Mouse (Mus musculus) midbrain, embryonic 15.5 days (tissue): Measurements from ENCODE around the gene Cbx8. TPM values are rescaled to one million over a fixed set of nuclear protein-coding genes. Genes with fewer than 3 reads are reported as not detected.

Experiments used
- ATAC-seq: fragments of 200-750 bp; cut with Nextera tagmentation; replicated peaks from 2 replicates; pipeline ENCODE4 v1.8.0; 2017; ENCODE audit warnings: moderate TSS enrichment
- H3K27ac ChIP-seq: fragments of 300-500 bp; sonication (generic); 2 replicates; pipeline ENCODE4 v1.5.1; 2015; ENCODE audit warnings: mild to moderate bottlenecking, inconsistent platforms
- H3K27me3 ChIP-seq: fragments of 300-500 bp; sonication (generic); replicated peaks from 2 replicates; pipeline ENCODE4 v1.6.1; 2015; ENCODE audit warnings: inconsistent platforms
- H3K36me3 ChIP-seq: fragments of 300-500 bp; sonication (generic); replicated peaks from 2 replicates; pipeline ENCODE4 v1.6.1; 2015; ENCODE audit warnings: inconsistent platforms
- H3K4me1 ChIP-seq: fragments of 300-500 bp; sonication (generic); 2 replicates; pipeline ENCODE4 v1.6.1; 2015; ENCODE audit warnings: inconsistent platforms
- H3K4me2 ChIP-seq: fragments of 300-500 bp; sonication (generic); 2 replicates; pipeline ENCODE4 v1.6.1; 2015; ENCODE audit warnings: inconsistent platforms, mild to moderate bottlenecking, moderate library complexity
- H3K4me3 ChIP-seq: fragments of 300-500 bp; sonication (generic); 2 replicates; pipeline ENCODE4 v1.5.1; 2015; ENCODE audit warnings: mild to moderate bottlenecking, inconsistent platforms
- H3K9ac ChIP-seq: fragments of 300-500 bp; sonication (generic); 2 replicates; pipeline ENCODE4 v1.6.1; 2015; ENCODE audit warnings: mild to moderate bottlenecking, inconsistent platforms
- H3K9me3 ChIP-seq: fragments of 300-500 bp; sonication (generic); 2 replicates; pipeline ENCODE4 v1.6.1; 2016; ENCODE audit warnings: inconsistent platforms
- WGBS: fragments of 180-500 bp; shearing (Covaris S2); methylation state at CpG from one replicate; pipeline ENCODE4 v1.1.7; 2015; ENCODE audit warnings: mixed read lengths; 5-methylcytosine and 5-hydroxymethylcytosine counted together
- polyA plus RNA-seq: library from polyadenylated mRNA; unstranded; fragments of >200 nt; fragmentation: Nextera tagmentation; extraction: Ambion mirVana; gene quantifications from 2 replicates; pipeline ENCODE4 v1.2.1, GENCODE M21; 2015

Cbx8 gene
- 9.6 and 9.7 TPM in 2 replicates for polyA plus RNA-seq

DNA sequence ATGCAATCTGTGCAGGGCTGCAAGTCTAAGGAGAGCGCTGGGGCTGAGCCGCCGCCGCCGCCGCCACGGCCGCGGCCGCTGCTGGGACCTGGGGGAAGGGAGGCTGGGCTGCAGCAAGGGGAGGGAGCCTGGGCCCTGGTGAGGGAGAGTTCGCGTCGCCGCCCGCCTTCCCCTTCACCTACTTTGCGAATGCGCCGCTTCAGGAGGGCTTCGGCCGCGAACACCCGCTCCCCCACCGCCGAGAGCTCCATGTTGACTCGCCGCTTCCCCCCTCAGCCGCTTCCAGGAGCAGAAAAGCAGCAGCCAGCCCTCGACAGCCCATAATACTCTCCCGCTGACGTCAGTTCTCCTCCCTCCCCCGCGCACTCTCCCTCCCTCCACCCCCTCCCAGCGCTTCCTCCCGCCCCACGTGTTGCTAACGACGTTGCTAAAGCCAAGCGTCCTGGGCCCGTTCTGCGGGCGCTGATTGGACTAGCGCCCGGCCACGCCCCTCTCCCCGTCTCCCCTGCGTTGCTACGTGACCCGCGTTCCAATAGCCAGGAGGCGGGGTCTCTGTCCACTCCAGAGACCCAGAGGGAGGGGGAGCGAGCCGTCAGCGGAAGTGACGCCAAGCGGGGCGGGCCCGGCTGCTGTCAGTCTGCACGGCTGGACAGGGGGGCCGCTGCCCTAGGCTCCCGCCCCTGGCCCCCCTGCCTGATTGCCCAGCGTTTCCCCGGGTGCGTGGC is at the start of gene Cbx8:
Gene Cbx8, minus strand, starts transcription at position 370 of the 725 bp plus-strand sequence.
- Histone ChIP-seq H3K27me3 (peaks cover 70% of the 10 kb centered on the region), H3K4me3 (peak within 1 kb of the TSS; percentile 79), H3K4me1 (peaks cover 64% of the 10 kb centered on the region), H3K9ac (peak within 1 kb of the TSS; percentile 91), H3K27ac (peak within 1 kb of the TSS; percentile 96), H3K9me3 (no peaks in the 10 kb centered on the region), H3K36me3 (peaks cover 5% of the 10 kb centered on the region), H3K4me2 (peak within 1 kb of the TSS; percentile 90)
- whole genome bisulfite sequencing = under 1% methylated on average over 63 of the region's 63 CpGs
- peak; percentile 93 for ATAC-seq

DNA sequence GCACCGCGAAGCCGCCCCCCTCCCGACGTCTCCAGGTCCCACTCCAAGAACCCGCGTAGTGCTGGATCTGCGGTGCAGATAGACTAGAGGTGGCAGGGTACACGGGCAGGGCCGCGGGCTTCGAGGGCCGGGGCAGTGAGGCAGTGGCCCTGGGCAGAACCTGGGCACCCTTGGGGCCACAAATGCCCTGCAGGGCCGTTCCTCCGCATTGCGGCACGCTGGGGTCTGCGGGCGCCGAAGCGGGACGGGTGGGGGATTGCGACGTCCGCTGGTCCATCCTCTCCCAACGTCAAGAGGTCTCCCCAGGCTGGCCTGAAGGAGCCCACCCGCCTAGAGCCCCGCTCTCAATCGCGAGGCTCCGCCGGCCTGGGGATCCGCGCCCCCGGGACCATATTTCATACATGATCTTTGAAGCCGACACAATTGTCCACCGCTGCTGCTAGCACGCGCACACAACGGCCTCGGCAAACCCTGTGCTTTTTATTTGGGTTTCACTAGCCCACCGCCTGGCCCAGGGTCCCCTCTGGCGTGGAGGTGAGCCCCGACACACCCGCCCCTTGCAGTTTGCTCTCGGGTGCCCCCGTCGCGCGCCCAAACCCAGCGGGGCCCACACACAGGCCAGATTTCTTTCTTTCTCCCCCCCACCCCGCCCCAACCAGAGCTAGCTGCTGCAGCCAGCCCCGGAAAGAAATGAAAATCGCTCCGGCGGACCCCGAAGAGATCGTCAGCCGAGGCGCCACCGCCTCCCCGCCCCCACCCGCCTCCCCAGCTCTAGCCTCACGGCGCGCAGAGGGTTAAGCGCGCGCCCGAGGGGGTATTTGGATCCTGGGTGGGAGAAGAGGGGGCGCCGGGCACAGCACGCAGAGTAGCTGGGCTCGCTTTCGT is 49.5 kb upstream of the Cbx8 start:
- Histone ChIP-seq H3K9ac (peak overlapping the region; percentile 60), H3K27ac (peak overlapping the region; percentile 46; the same call in 1 of the 2 replicates), H3K9me3 (no peaks in the 10 kb centered on the region), H3K4me3 (peak overlapping the region; percentile 47), H3K4me1 (peaks cover 43% of the 10 kb centered on the region), H3K4me2 (peak overlapping the region; percentile 95), H3K27me3 (peaks cover 28% of the 10 kb centered on the region), H3K36me3 (no peaks in the 10 kb centered on the region)
- under 1% methylated on average over 75 of the region's 75 CpGs for WGBS
- no peak for ATAC-seq

DNA sequence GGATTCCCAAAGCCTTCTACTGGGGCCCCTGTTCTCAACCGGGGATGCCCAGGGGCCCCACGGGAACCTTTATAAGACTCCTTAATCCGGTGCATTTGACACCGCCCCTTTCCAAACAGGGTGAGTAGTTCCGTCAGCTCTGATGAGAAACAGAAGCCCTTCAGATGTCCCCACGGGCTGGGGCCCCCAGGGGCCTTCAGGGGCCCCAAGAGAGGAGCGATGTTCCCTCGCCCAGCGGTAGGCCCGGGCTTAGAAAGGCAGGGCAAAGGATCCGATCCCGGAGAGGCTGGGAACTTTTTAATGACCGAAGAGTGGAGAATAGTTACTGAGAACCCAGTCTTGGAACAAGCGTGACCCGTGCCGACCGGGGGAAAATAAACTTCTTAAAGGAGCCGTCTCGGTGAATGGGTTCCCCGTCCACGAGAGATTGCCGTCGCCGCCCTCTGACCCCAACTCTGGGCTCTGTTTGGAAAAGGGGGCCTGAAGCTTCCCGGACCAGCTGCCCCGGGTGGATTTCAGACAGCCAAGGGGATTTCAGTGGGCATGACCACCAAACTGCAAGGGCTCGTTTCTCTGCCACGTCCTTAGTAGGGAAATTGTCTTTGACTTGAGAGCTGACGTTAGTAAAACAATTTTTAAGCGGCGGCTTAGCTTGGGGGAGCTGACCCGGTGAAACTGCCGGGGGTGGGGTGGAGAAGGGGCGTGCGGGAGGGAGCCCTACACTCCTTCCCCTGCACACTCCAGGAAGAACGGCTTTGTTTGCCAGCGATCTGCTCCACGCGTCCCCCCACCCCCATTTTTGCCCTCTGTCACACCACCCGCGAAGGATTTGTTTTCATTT is 48.7 kb upstream of the Cbx8 start:
- WGBS = under 1% methylated on average over 41 of the region's 41 CpGs
- Histone ChIP-seq H3K4me1 (peaks cover 47% of the 10 kb centered on the region), H3K27ac (no peak overlapping the region), H3K4me2 (peak overlapping the region; percentile 95), H3K9ac (peak overlapping the region; percentile 60; the same call in 1 of the 2 replicates), H3K27me3 (peaks cover 28% of the 10 kb centered on the region), H3K36me3 (no peaks in the 10 kb centered on the region), H3K9me3 (no peaks in the 10 kb centered on the region), H3K4me3 (peak overlapping the region; percentile 47)
- no peak for ATAC-seq

- Histone ChIP-seq H3K36me3 (no peaks in the 10 kb centered on the region), H3K4me1 (peaks cover 55% of the 10 kb centered on the region), H3K9me3 (no peaks in the 10 kb centered on the region), H3K27ac (no peak overlapping the region), H3K27me3 (peaks cover 28% of the 10 kb centered on the region), H3K4me2 (no peak overlapping the region), H3K4me3 (no peak overlapping the region), H3K9ac (no peak overlapping the region)
- 1% methylated on average over 28 of the region's 28 CpGs for WGBS
- ATAC-seq = no peak
Measured at GRCm38 (mm10) chr11:119088391-119089234, 47.8 kb upstream of the Cbx8 start.

DNA sequence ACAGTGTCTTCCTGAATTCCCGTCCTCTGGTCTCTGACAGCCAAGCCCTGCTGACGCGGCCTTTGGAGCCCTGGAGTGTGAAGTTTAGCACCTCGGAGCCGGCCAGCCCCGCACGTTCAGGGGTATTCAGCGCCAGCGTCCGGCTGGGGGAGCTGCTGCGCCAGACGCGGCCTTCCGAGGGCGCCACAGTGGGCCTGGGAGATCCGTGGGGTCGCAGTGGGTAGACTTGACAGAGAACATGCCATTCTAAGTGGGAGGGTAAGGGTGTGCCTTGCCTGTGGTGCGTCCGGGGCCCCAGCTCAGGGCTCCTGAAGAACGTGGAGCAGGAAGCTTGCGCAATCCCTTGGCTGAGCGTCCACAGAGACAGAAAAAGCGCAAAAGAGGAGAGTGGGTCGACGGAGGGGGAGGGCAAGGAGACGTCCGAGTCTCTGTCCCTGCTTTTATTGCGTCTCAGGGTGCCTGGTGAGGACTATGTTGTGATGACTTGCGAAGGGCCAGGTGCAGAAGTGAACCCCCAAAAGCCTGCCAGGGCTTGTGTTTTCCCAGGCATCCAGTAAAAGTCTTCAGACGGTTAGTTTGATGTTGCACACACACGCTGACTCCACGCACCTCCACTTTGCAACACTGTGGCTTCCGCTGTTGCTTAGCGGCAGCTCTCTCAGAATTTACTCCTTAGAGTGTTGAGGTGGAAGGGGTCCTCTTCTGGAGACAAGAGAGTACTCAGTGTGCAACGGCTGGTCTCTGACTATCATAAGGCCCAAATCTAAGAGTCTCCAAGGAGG is 46.7 kb upstream of the Cbx8 start:
- no peak overlapping the region for H3K4me3 ChIP-seq
- peak overlapping the region; percentile 1; the same call in 1 of the 2 replicates for H3K4me2 ChIP-seq
- ATAC-seq = no peak

DNA sequence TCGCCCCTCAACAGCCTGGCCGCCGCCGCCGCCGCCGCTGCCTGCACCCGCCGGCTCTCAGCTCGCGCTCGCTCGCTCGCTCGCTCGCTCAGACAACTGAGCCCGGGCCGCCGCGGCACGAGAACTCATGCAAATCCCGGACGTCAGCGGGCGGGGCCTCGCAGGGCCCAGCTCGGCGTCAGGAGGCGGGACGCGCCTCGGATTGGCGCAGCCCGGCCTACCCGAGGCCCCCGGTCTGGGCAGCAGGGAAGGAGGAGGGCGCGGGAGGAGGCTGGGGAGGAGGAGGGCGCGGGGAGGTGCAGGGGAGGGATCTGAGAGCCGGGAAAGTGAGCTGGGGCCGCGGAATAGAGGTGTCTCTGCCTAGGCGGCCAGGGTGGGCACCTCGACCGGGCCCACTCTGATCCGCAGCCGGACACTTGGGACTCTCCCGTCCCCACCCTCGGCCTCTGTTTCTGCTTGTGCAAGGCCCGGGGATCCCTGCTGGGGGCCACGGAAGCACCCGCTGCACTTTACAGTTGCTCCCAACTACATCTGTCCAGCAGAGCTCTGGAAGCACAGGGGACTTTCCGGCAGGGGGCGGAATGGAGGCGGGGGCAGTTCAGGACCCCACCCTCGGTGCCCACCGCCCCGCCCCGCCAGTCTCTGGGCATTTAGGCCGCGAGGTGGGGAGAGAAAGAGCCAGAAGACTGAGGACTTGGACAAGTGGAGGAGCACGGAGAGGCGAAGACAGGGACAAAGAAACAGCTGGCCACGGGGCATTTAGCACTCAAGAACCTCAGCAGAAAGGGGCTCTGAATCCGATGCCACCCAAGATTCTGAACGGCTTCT is 45.6 kb upstream of the Cbx8 start, which contains the start of gene Cbx4:
Gene Cbx4, minus strand, starts transcription at position 78 of the 828 bp plus-strand sequence.
- Histone ChIP-seq H3K27me3 (peaks cover 37% of the 10 kb centered on the region), H3K4me1 (peaks cover 77% of the 10 kb centered on the region), H3K27ac (peak within 1 kb of the TSS; percentile 100), H3K9ac (peak within 1 kb of the TSS; percentile 97), H3K4me3 (peak within 1 kb of the TSS; percentile 69), H3K9me3 (no peaks in the 10 kb centered on the region), H3K4me2 (peak within 1 kb of the TSS; percentile 94), H3K36me3 (peaks cover 3% of the 10 kb centered on the region; the same call in 1 of the 2 replicates)
- ATAC-seq = peak; percentile 88
- under 1% methylated on average over 65 of the region's 67 CpGs for WGBS

More for the DNA sequence above, 46.7 kb upstream of the Cbx8 start:
- WGBS = 3% methylated on average over 35 of the region's 35 CpGs
- no peaks in the 10 kb centered on the region for H3K36me3 ChIP-seq
- peaks cover 67% of the 10 kb centered on the region for H3K4me1 ChIP-seq
- H3K27ac ChIP-seq = no peak overlapping the region
- H3K27me3 ChIP-seq = peaks cover 28% of the 10 kb centered on the region
- H3K9me3 ChIP-seq = no peaks in the 10 kb centered on the region
- H3K9ac ChIP-seq = no peak overlapping the region

DNA sequence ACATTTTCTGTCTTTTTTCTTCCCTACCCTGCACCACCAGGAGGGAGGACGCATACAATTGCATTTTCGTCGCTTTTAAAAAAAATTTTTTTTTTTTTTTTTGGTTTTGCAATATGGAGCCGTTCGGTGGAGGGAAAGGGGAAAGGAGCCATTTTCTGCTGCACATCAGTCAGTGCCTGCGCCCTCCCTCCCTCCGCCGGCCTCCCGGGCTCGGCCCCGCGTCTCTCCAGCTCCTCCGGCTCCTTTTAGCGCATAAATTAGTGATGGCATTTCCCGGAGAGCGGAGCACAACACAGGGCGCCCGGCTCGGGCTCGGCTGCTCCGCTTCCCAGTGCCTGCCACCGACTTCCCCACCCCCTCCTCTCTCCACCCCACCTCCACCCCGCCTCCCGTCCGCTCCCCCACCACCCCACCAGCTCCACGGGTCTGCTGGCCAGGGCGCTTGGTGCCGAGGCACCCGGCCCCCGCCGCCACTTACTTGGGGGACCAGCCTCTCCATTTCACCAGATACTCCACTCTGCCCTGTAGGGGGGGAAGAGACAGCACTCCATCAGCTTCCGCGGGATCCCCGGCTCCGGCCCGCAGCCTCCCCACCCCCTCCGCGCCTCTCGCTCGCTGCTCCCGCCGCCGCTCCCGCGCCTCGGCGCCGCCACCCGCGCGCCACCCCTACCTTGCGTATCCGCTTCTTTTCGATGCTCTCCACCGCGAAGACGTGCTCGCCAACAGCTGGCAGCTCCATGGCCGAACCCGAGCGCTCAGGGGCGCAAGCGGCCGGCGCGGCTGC is 44.7 kb upstream of the Cbx8 start:
- Histone ChIP-seq H3K4me3 (peak overlapping the region; percentile 69), H3K9me3 (no peaks in the 10 kb centered on the region), H3K4me1 (peaks cover 78% of the 10 kb centered on the region), H3K27ac (peak overlapping the region; percentile 100), H3K9ac (peak overlapping the region; percentile 97), H3K27me3 (peaks cover 38% of the 10 kb centered on the region), H3K4me2 (peak overlapping the region; percentile 94), H3K36me3 (peaks cover 7% of the 10 kb centered on the region; the same call in 1 of the 2 replicates)
- WGBS = under 1% methylated on average over 54 of the region's 66 CpGs
- ATAC-seq = peak; percentile 64

DNA sequence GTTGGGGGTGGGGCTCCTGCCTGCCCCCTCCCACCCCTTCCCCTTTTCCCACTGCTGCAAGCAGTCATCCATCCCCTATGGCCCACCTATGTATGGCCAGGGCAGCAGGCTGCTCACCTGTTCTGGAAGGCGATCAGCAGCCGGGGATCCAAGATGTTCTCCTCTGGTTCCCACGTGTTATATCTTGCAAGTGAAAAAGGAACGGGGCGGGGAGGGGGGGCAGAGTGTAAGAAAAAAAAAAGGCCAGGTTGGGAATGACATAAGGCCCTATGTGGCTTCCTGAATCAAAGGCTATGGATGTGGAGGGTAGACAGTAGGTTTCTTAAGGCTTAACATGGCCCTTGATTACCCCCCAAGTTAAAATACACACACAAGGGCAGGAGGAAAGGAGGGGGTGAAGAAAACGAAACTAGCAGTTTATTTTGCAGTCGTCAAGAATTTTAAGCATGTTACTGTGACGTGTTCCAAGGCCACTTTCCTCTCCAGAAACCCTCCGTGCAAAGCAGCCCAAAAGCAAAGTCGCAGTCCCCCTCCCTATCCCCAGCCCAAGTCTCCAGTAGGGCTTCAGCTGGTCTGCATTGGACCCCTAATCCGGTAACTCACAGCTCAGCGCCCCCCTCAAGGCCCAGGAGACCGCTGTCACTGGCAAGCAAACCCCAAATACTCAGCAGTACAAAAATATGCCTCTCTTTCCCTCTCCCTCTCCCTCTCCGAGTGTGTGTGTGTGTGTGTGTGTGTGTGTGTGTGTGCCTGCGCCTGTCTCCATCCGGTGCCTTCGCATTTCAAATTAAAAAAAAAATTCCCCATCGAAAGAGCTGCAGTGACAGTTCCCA is 43.9 kb upstream of the Cbx8 start:
- H3K27me3 ChIP-seq = peaks cover 38% of the 10 kb centered on the region
- peak overlapping the region; percentile 94 for H3K4me2 ChIP-seq
- H3K4me1 ChIP-seq = peaks cover 75% of the 10 kb centered on the region
- peaks cover 7% of the 10 kb centered on the region for H3K36me3 ChIP-seq
- peak overlapping the region; percentile 97 for H3K9ac ChIP-seq
- H3K4me3 ChIP-seq = peak overlapping the region; percentile 69
- no peak for ATAC-seq
- H3K27ac ChIP-seq = peak overlapping the region; percentile 100
- no peaks in the 10 kb centered on the region for H3K9me3 ChIP-seq
- WGBS = 2% methylated on average over 18 of the region's 18 CpGs
